Mouse (Mus musculus): Measurements from ENCODE around the gene Zdhhc7. TPM values are rescaled to one million over a fixed set of nuclear protein-coding genes. Genes with fewer than 3 reads are reported as not detected.

Zdhhc7 gene
- polyA plus RNA-seq, 1 experiment = 25.6 TPM

GRCm38 (mm10) chr8:120044907-120045306 is 56.4 kb downstream of the Zdhhc7 start:
- no peak overlapping the region for H3K4me3 ChIP-seq (ENCODE audit: insufficient read depth, low read length)
- TF ChIP-seq CTCF (IDR thresholded peaks at IDR 0.05; ENCODE audit: borderline replicate concordance, insufficient read depth, low read length) (no peak), POLR2A (IDR thresholded peaks at IDR 0.05; ENCODE audit: low read depth, low read length) (no peak)
- H3K27ac ChIP-seq (ENCODE audit: insufficient read depth, low read length) = no peak overlapping the region
- H3K4me1 ChIP-seq (ENCODE audit: control insufficient read depth, insufficient read depth, low read length) = no peaks in the 10 kb centered on the region

- no peak for TF ChIP-seq POLR2A (IDR thresholded peaks at IDR 0.05; ENCODE audit: low read depth, low read length)
- TF ChIP-seq CTCF (IDR thresholded peaks at IDR 0.05; ENCODE audit: borderline replicate concordance, insufficient read depth, low read length) = no peak
- no peaks in the 10 kb centered on the region; the same call in 1 of the 2 replicates for H3K4me1 ChIP-seq (ENCODE audit: control insufficient read depth, insufficient read depth, low read length)
These were observed 58.6 kb downstream of the Zdhhc7 start for GRCm38 (mm10) chr8:120042542-120043312.

GRCm38 (mm10) chr8:120040861-120041260 is 60.4 kb downstream of the Zdhhc7 start:
- H3K4me1 ChIP-seq (ENCODE audit: control insufficient read depth, insufficient read depth, low read length) = no peaks in the 10 kb centered on the region; the same call in 1 of the 2 replicates
- no peak for TF ChIP-seq CTCF (IDR thresholded peaks at IDR 0.05; ENCODE audit: borderline replicate concordance, insufficient read depth, low read length)
- TF ChIP-seq POLR2A (IDR thresholded peaks at IDR 0.05; ENCODE audit: low read depth, low read length) = no peak
- no peak overlapping the region for H3K4me3 ChIP-seq (ENCODE audit: insufficient read depth, low read length)
- H3K27ac ChIP-seq (ENCODE audit: insufficient read depth, low read length) = no peak overlapping the region

More at GRCm38 (mm10) chr8:120042542-120043312, 58.6 kb downstream of the Zdhhc7 start:
- Histone ChIP-seq H3K27ac (ENCODE audit: insufficient read depth, low read length) (no peak overlapping the region), H3K4me3 (ENCODE audit: insufficient read depth, low read length) (no peak overlapping the region)

GRCm38 (mm10) chr8:120039313-120039919 is 61.9 kb downstream of the Zdhhc7 start:
- no peak for TF ChIP-seq CTCF (IDR thresholded peaks at IDR 0.05; ENCODE audit: borderline replicate concordance, insufficient read depth, low read length)
- TF ChIP-seq POLR2A (IDR thresholded peaks at IDR 0.05; ENCODE audit: low read depth, low read length) = no peak
- H3K27ac ChIP-seq (ENCODE audit: insufficient read depth, low read length) = no peak overlapping the region
- H3K4me3 ChIP-seq (ENCODE audit: insufficient read depth, low read length) = no peak overlapping the region

GRCm38 (mm10) chr8:120038741-120039140 is 62.5 kb downstream of the Zdhhc7 start:
- H3K27ac ChIP-seq (ENCODE audit: insufficient read depth, low read length) = no peak overlapping the region
- H3K4me1 ChIP-seq (ENCODE audit: control insufficient read depth, insufficient read depth, low read length) = peaks cover 2% of the 10 kb centered on the region; the same call in 1 of the 2 replicates
- H3K4me3 ChIP-seq (ENCODE audit: insufficient read depth, low read length) = no peak overlapping the region
- TF ChIP-seq POLR2A (IDR thresholded peaks at IDR 0.05; ENCODE audit: low read depth, low read length) = no peak
- no peak for TF ChIP-seq CTCF (IDR thresholded peaks at IDR 0.05; ENCODE audit: borderline replicate concordance, insufficient read depth, low read length)

More at GRCm38 (mm10) chr8:120039313-120039919, 61.9 kb downstream of the Zdhhc7 start:
- peaks cover 2% of the 10 kb centered on the region; the same call in 1 of the 2 replicates for H3K4me1 ChIP-seq (ENCODE audit: control insufficient read depth, insufficient read depth, low read length)

- TF ChIP-seq POLR2A (IDR thresholded peaks at IDR 0.05; ENCODE audit: low read depth, low read length) (no peak), CTCF (IDR thresholded peaks at IDR 0.05; ENCODE audit: borderline replicate concordance, insufficient read depth, low read length) (no peak)
- no peak overlapping the region for H3K4me3 ChIP-seq (ENCODE audit: insufficient read depth, low read length)
- no peak overlapping the region for H3K27ac ChIP-seq (ENCODE audit: insufficient read depth, low read length)
- peaks cover 2% of the 10 kb centered on the region; the same call in 1 of the 2 replicates for H3K4me1 ChIP-seq (ENCODE audit: control insufficient read depth, insufficient read depth, low read length)
These were observed 63.7 kb downstream of the Zdhhc7 start for GRCm38 (mm10) chr8:120037611-120038010.

- TF ChIP-seq CTCF (IDR thresholded peaks at IDR 0.05; ENCODE audit: borderline replicate concordance, insufficient read depth, low read length) (no peak), POLR2A (IDR thresholded peaks at IDR 0.05; ENCODE audit: low read depth, low read length) (no peak)
- H3K4me3 ChIP-seq (ENCODE audit: insufficient read depth, low read length) = no peak overlapping the region
- H3K27ac ChIP-seq (ENCODE audit: insufficient read depth, low read length) = no peak overlapping the region
- H3K4me1 ChIP-seq (ENCODE audit: control insufficient read depth, insufficient read depth, low read length) = peaks cover 2% of the 10 kb centered on the region; the same call in 1 of the 2 replicates
These were observed 64.1 kb downstream of the Zdhhc7 start for GRCm38 (mm10) chr8:120037199-120037598.

GRCm38 (mm10) chr8:120036578-120036977 is 64.7 kb downstream of the Zdhhc7 start:
- H3K27ac ChIP-seq (ENCODE audit: insufficient read depth, low read length) = no peak overlapping the region
- no peak overlapping the region for H3K4me3 ChIP-seq (ENCODE audit: insufficient read depth, low read length)
- TF ChIP-seq CTCF (IDR thresholded peaks at IDR 0.05; ENCODE audit: borderline replicate concordance, insufficient read depth, low read length) = no peak
- no peak for TF ChIP-seq POLR2A (IDR thresholded peaks at IDR 0.05; ENCODE audit: low read depth, low read length)

GRCm38 (mm10) chr8:120036111-120036510 is 65.2 kb downstream of the Zdhhc7 start:
- no peak for TF ChIP-seq POLR2A (IDR thresholded peaks at IDR 0.05; ENCODE audit: low read depth, low read length)
- TF ChIP-seq CTCF (IDR thresholded peaks at IDR 0.05; ENCODE audit: borderline replicate concordance, insufficient read depth, low read length) = no peak
- no peak overlapping the region for H3K27ac ChIP-seq (ENCODE audit: insufficient read depth, low read length)
- H3K4me3 ChIP-seq (ENCODE audit: insufficient read depth, low read length) = no peak overlapping the region
- peaks cover 2% of the 10 kb centered on the region; the same call in 1 of the 2 replicates for H3K4me1 ChIP-seq (ENCODE audit: control insufficient read depth, insufficient read depth, low read length)

More at GRCm38 (mm10) chr8:120036578-120036977, 64.7 kb downstream of the Zdhhc7 start:
- H3K4me1 ChIP-seq (ENCODE audit: control insufficient read depth, insufficient read depth, low read length) = peaks cover 2% of the 10 kb centered on the region; the same call in 1 of the 2 replicates
